Mouse (Mus musculus): ENCODE data around the gene Hfe. TPM values are rescaled to one million over a fixed set of nuclear protein-coding genes. Genes with fewer than 3 reads are reported as not detected.

Gene Hfe
- 16.8 and 18.0 TPM in 2 replicates for polyA plus RNA-seq (2015; fragmentation: Nextera tagmentation; extraction: Ambion mirVana)

GRCm38 (mm10) chr13:23710374-23711089, at the start of gene Hfe:
Hfe (minus strand) TSS chr13:23710854.
- peak; percentile 49 for ATAC-seq (replicated peaks; ENCODE audit: low FRiP score, low read depth)
- H3K4me1 ChIP-seq (replicated peaks; ENCODE audit: insufficient read depth, low read length): no peaks in the 10 kb centered on the region
- H3K4me3 ChIP-seq (replicated peaks; ENCODE audit: low read depth, low read length): peak within 1 kb of the TSS; percentile 39
- H3K27ac ChIP-seq: peak within 1 kb of the TSS; percentile 69
- peak within 1 kb of the TSS; percentile 76 for H3K9ac ChIP-seq (ENCODE audit: low read depth, low read length)
- peak within 1 kb of the TSS; percentile 79 for H3K4me2 ChIP-seq (ENCODE audit: low read length)
- no peaks in the 10 kb centered on the region for H3K9me3 ChIP-seq (replicated peaks; ENCODE audit: low read length)
- TF ChIP-seq CTCF (IDR thresholded peaks at IDR 0.05; ENCODE audit: low read depth): no peak
- 2% methylated on average over 17 of the region's 17 CpGs for WGBS
- H3K36me3 ChIP-seq (ENCODE audit: insufficient read depth, low read length): no peaks in the 10 kb centered on the region
- DNase-seq (ENCODE audit: low spot score): peak; percentile 68
- no peaks in the 10 kb centered on the region for H3K27me3 ChIP-seq (ENCODE audit: insufficient read depth, low read length)

GRCm38 (mm10) chr13:23759916-23760239, 49.2 kb upstream of the Hfe start:
- no peak for TF ChIP-seq CTCF (IDR thresholded peaks at IDR 0.05; ENCODE audit: low read depth)
- H3K9me3 ChIP-seq (replicated peaks; ENCODE audit: low read length): no peaks in the 10 kb centered on the region
- peak overlapping the region; percentile 76 for H3K4me2 ChIP-seq (ENCODE audit: low read length)
- 65% methylated on average over 1 of the region's 1 CpGs for WGBS
- H3K27me3 ChIP-seq (ENCODE audit: insufficient read depth, low read length): no peaks in the 10 kb centered on the region
- no peaks in the 10 kb centered on the region for H3K36me3 ChIP-seq (ENCODE audit: insufficient read depth, low read length)
- H3K9ac ChIP-seq (ENCODE audit: low read depth, low read length): 0 out of 2 replicates have a peak overlapping the region, but pooled peaks have one; percentile 59
- peak overlapping the region; percentile 89; the same call in 1 of the 2 replicates for H3K27ac ChIP-seq
- no peak for ATAC-seq (replicated peaks; ENCODE audit: low FRiP score, low read depth)
- no peak for DNase-seq (ENCODE audit: low spot score)
- peak overlapping the region; percentile 42; the same call in 1 of the 2 replicates for H3K4me3 ChIP-seq (replicated peaks; ENCODE audit: low read depth, low read length)
- peaks cover 17% of the 10 kb centered on the region for H3K4me1 ChIP-seq (replicated peaks; ENCODE audit: insufficient read depth, low read length)

- WGBS: 65% methylated on average over 3 of the region's 3 CpGs
- TF ChIP-seq CTCF (IDR thresholded peaks at IDR 0.05; ENCODE audit: low read depth): no peak
- Histone ChIP-seq H3K4me2 (ENCODE audit: low read length) (no peak overlapping the region), H3K4me3 (replicated peaks; ENCODE audit: low read depth, low read length) (no peak overlapping the region), H3K4me1 (replicated peaks; ENCODE audit: insufficient read depth, low read length) (peaks cover 15% of the 10 kb centered on the region), H3K27ac (no peak overlapping the region), H3K27me3 (ENCODE audit: insufficient read depth, low read length) (no peaks in the 10 kb centered on the region), H3K9me3 (replicated peaks; ENCODE audit: low read length) (no peaks in the 10 kb centered on the region), H3K9ac (ENCODE audit: low read depth, low read length) (no peak overlapping the region), H3K36me3 (ENCODE audit: insufficient read depth, low read length) (no peaks in the 10 kb centered on the region)
- ATAC-seq (replicated peaks; ENCODE audit: low FRiP score, low read depth) (no peak), DNase-seq (ENCODE audit: low spot score) (no peak)
Measured at GRCm38 (mm10) chr13:23759251-23759771, 48.7 kb upstream of the Hfe start.

- H3K4me2 ChIP-seq (ENCODE audit: low read length): no peak overlapping the region; the same call in 1 of the 2 replicates
- no peaks in the 10 kb centered on the region for H3K36me3 ChIP-seq (ENCODE audit: insufficient read depth, low read length)
- no peak for DNase-seq (ENCODE audit: low spot score)
- H3K9me3 ChIP-seq (replicated peaks; ENCODE audit: low read length): no peaks in the 10 kb centered on the region
- no peak overlapping the region for H3K9ac ChIP-seq (ENCODE audit: low read depth, low read length)
- no peaks in the 10 kb centered on the region for H3K27me3 ChIP-seq (ENCODE audit: insufficient read depth, low read length)
- H3K4me3 ChIP-seq (replicated peaks; ENCODE audit: low read depth, low read length): no peak overlapping the region
- TF ChIP-seq CTCF (IDR thresholded peaks at IDR 0.05; ENCODE audit: low read depth): no peak
- ATAC-seq (replicated peaks; ENCODE audit: low FRiP score, low read depth): no peak
- no peak overlapping the region for H3K27ac ChIP-seq
- 42% methylated on average over 3 of the region's 3 CpGs for WGBS
- H3K4me1 ChIP-seq (replicated peaks; ENCODE audit: insufficient read depth, low read length): peaks cover 7% of the 10 kb centered on the region; the same call in 1 of the 2 replicates
Measured at GRCm38 (mm10) chr13:23757921-23758320, 47.3 kb upstream of the Hfe start.

- Histone ChIP-seq H3K36me3 (ENCODE audit: insufficient read depth, low read length) (no peaks in the 10 kb centered on the region), H3K4me3 (replicated peaks; ENCODE audit: low read depth, low read length) (peak overlapping the region; percentile 36), H3K27ac (peak overlapping the region; percentile 93), H3K9ac (ENCODE audit: low read depth, low read length) (peak overlapping the region; percentile 55), H3K4me1 (replicated peaks; ENCODE audit: insufficient read depth, low read length) (peaks cover 7% of the 10 kb centered on the region; the same call in 1 of the 2 replicates), H3K4me2 (ENCODE audit: low read length) (peak overlapping the region; percentile 57), H3K9me3 (replicated peaks; ENCODE audit: low read length) (no peaks in the 10 kb centered on the region), H3K27me3 (ENCODE audit: insufficient read depth, low read length) (no peaks in the 10 kb centered on the region)
- ATAC-seq (replicated peaks; ENCODE audit: low FRiP score, low read depth) (peak; percentile 15), DNase-seq (ENCODE audit: low spot score) (peak; percentile 62)
- 2% methylated on average over 15 of the region's 23 CpGs for WGBS
- no peak for TF ChIP-seq CTCF (IDR thresholded peaks at IDR 0.05; ENCODE audit: low read depth)
Measured at GRCm38 (mm10) chr13:23757211-23757773, 46.6 kb upstream of the Hfe start.

- WGBS: 0% methylated on average over 15 of the region's 22 CpGs
- peak; percentile 69 for ATAC-seq (replicated peaks; ENCODE audit: low FRiP score, low read depth)
- peak within 1 kb of the TSS; percentile 57 for H3K4me2 ChIP-seq (ENCODE audit: low read length)
- no peaks in the 10 kb centered on the region for H3K36me3 ChIP-seq (ENCODE audit: insufficient read depth, low read length)
- no peaks in the 10 kb centered on the region for H3K9me3 ChIP-seq (replicated peaks; ENCODE audit: low read length)
- peak within 1 kb of the TSS; percentile 55 for H3K9ac ChIP-seq (ENCODE audit: low read depth, low read length)
- H3K27ac ChIP-seq: peak within 1 kb of the TSS; percentile 93
- no peaks in the 10 kb centered on the region for H3K27me3 ChIP-seq (ENCODE audit: insufficient read depth, low read length)
- H3K4me1 ChIP-seq (replicated peaks; ENCODE audit: insufficient read depth, low read length): peaks cover 7% of the 10 kb centered on the region; the same call in 1 of the 2 replicates
- TF ChIP-seq CTCF (IDR thresholded peaks at IDR 0.05; ENCODE audit: low read depth): no peak; the same call in 1 of the 2 replicates
- H3K4me3 ChIP-seq (replicated peaks; ENCODE audit: low read depth, low read length): peak within 1 kb of the TSS; percentile 36
- peak; percentile 96 for DNase-seq (ENCODE audit: low spot score)
Measured at GRCm38 (mm10) chr13:23756790-23757189, 46.1 kb upstream of the Hfe start, which contains the start of gene Hist1h4b. Hist1h4b (plus strand) TSS chr13:23757013.
